ENCODE assay signal across 8 mouse cellular contexts in the genomic region with DNA sequence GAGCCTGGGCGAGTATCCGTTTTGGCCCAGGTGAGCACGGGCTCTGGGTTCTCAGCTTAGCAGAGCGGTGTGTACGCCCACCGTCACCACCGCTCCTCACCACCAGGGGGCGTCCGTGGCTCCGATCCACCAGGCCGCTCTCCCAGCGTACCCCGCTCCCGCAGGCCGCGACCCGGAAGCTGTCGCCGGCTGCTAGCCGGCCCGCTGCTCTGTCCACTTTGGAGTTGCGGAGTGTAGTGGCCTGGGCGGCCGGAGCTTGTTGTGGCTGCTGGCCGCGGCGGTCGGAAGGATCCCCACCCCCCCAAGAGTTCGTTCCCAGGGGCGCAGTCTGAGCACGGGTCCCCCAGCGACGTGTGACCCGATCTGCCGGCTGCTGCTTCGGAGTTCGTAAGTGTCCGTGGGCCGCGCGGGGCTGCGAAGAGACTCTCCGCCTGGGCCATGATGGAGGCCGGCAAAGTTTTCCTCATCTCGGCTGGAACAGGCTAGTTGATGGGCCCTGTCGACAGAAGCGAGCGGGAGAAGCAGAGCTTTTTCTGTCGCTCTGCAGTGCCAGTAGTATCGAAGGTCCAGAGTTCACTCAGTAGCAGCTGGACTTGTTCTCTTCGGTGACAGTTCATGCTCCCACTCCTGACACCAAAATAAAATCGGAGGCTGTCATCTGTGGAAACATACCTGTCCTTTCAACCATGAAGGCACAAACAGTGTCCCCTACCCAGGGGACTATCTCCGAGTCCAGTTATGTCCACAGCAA. TPM values are rescaled to one million over a fixed set of nuclear protein-coding genes. Genes with fewer than 3 reads are reported as not detected.
A peak's percentile ranks its signal among the peaks of the same experiment; 100 is the strongest.
DNase-seq lines count a peak whose midpoint lies in the region; ATAC-seq and TF ChIP-seq lines count a peak whose summit lies in the region.

Gene Snx19, plus strand, starts transcription at position 227 of the 751 bp plus-strand sequence.

- H3K36me3 ChIP-seq in forebrain, embryonic 15.5 days: no peaks in the 10 kb centered on the region

- H3K27ac ChIP-seq in forebrain, embryonic 15.5 days (replicated peaks): peak within 1 kb of the TSS; percentile 40

- intact Hi-C loops in heart, postnatal 25 days (cut with DNase I): no loop called here

- peak; percentile 86 for TF ChIP-seq CTCF in lung, adult 2 months (IDR thresholded peaks at IDR 0.05; ENCODE audit: insufficient read depth, low read length)

- TF ChIP-seq POLR2A in lung, adult 2 months (IDR thresholded peaks at IDR 0.05; ENCODE audit: borderline replicate concordance, extremely low read depth, low read depth, low read length): peak; percentile 50; the same call in 1 of the 2 replicates

- H3K9ac ChIP-seq in forebrain, embryonic 15.5 days (replicated peaks): peak within 1 kb of the TSS; percentile 89

- peak; percentile 83 for DNase-seq in ES-CJ7 (ENCODE audit: low read depth, low spot score)
- DNase-seq in cerebellum, adult 11 months: peak; percentile 91
- peak; percentile 79 for DNase-seq in heart, postnatal 25 days (ENCODE audit: low spot score)
- DNase-seq in layer of hippocampus, adult 18-20 months (ENCODE audit: low spot score in 2 of 2): peak; percentile 84 to 95
- DNase-seq in lung, adult 2 months: peak; percentile 94
- peak; percentile 78 to 79 for DNase-seq in thymus, adult 18-20 months

- H3K4me2 ChIP-seq in forebrain, embryonic 15.5 days (replicated peaks): peak within 1 kb of the TSS; percentile 81

- WGBS in forebrain, embryonic 15.5 days: 4% methylated on average over 53 of the region's 53 CpGs
- WGBS in lung, adult 2 months: 2% methylated on average over 53 of the region's 53 CpGs

- peaks cover 37% of the 10 kb centered on the region for H3K4me1 ChIP-seq in forebrain, embryonic 15.5 days
- H3K4me1 ChIP-seq in lung, adult 2 months (ENCODE audit: control insufficient read depth, insufficient read depth, low read length): peaks cover 9% of the 10 kb centered on the region

- peak; percentile 97 for ATAC-seq in forebrain, embryonic 15.5 days (replicated peaks)
- ATAC-seq in neutrophil, adult 5-6 weeks (ENCODE audit: extremely low read depth, insufficient number of reproducible peaks, low FRiP score, poor library complexity, severe bottlenecking): peak; percentile 91

- peak within 1 kb of the TSS; percentile 96 for H3K4me3 ChIP-seq in forebrain, embryonic 15.5 days
- peak within 1 kb of the TSS; percentile 69 for H3K4me3 ChIP-seq in lung, adult 2 months (replicated peaks; ENCODE audit: extremely low read depth, low read depth, low read length)

- H3K9me3 ChIP-seq in forebrain, embryonic 15.5 days: no peaks in the 10 kb centered on the region

- H3K27me3 ChIP-seq in forebrain, embryonic 15.5 days: no peaks in the 10 kb centered on the region

RNA-seq across cellular contexts. Expression of gene Snx19, which starts in this region (rescaled TPM):
- 17.8 and 20.7 TPM in 2 replicates for polyA plus RNA-seq in forebrain, embryonic 15.5 days (2015; fragmentation: Nextera tagmentation; extraction: Ambion mirVana)
- 10 to 100 TPM; 26.0 to 26.6 TPM for total RNA-seq in heart, postnatal 25 days (2021)
- total RNA-seq in layer of hippocampus, adult 18-20 months (2021): 10 to 100 TPM; 53.0 to 53.6 TPM
- polyA plus RNA-seq in lung, adult 2 months (2012; rRNA removed): 11.7 and 14.4 TPM in 2 replicates
- 16.1 and 17.8 TPM in 2 replicates for total RNA-seq in neutrophil, adult 5-6 weeks (2017)

Comparison
In these comparisons a context has a peak if more than half of its experiments do, and no peak if none do; other contexts are left out.
1. Peak in every context shown above with its lines: DNase-seq, ATAC-seq, H3K4me3 ChIP-seq and H3K27ac ChIP-seq.